Mouse (Mus musculus) cerebellum, postnatal 36 days (tissue): ENCODE measurements around the gene Neo1.

Experiments
- DNase-seq, 2 experiments: peaks; one replicate each; pipeline ENCODE4 v3.0.0; 2021 to 2022; ENCODE audit warnings: mixed read lengths in 2 of 2

Neo1 gene

DNA sequence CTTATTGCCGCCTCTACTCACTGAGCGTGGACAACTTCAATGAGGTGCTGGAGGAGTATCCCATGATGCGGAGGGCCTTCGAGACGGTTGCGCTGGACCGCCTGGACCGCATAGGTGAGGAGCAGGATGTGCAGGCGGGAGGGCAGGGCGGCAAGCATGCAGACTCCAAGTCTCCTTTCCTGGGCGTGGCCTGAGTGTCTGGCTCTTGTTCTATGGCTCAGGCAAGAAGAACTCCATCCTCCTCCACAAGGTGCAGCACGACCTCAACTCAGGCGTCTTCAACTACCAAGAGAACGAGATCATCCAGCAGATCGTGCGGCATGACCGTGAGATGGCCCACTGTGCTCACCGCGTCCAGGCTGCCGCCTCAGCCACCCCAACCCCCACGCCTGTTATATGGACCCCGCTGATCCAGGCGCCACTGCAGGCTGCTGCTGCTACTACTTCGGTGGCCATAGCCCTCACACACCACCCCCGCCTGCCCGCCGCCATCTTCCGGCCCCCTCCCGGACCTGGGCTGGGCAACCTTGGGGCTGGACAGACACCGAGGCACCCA lies 177.1 kb downstream of the Neo1 start:
- no peak for DNase-seq

DNA sequence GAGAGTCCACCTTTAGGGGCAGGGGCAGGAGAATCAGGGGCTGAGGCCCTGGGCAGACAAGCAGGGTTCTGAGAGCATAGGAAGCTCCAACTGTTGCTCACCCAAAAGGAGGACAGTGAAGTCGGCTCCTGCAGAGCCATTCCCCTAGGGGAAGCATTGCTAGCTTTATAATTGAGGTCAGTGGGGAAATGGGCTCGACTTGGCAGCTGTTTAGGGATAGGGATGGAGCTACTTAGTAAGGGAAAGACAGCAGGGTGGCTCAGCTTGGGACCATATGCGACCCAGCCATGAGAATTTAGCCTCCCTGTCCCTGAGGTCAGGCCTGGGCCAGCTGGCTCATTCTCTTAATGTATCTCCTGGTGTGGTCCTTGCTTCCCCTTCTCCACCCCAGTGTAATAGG lies 181.3 kb downstream of the Neo1 start:
- no peak for DNase-seq

DNA sequence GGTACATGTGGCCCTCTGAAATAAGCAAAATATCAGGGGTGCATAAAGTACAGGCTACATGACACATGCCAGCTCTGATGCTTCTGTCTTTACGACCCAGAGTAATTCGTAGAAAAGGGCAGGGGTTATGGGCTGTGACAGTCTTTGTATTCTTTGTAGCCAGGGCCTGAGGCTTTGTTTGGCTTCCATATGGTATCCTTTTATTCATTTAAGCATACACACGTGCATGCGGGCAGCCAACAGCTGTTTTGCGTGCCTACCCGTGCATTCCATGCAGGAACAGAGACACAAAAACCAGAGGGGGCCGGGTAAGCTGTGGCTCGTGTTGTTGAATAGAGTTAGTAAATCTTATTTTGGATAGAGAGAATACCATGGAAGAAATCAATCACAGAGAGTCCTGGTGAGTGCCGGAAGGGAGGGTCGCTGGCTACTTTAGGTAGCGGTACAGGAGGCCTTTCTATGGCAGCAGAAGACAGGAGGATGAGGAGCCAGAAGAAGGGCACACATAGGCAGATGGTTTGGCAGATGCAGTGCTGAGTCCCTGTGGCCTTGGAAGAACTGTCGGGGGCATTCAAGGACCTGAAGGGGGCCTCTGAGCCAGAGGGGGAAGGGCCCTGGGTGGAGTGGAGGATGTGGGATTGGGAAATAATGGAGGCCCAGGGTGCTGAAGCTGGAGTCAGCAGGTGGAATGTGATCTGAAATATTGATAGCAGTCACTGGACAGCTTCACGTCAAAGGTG lies 186.5 kb downstream of the Neo1 start:
- no peak for DNase-seq

DNA sequence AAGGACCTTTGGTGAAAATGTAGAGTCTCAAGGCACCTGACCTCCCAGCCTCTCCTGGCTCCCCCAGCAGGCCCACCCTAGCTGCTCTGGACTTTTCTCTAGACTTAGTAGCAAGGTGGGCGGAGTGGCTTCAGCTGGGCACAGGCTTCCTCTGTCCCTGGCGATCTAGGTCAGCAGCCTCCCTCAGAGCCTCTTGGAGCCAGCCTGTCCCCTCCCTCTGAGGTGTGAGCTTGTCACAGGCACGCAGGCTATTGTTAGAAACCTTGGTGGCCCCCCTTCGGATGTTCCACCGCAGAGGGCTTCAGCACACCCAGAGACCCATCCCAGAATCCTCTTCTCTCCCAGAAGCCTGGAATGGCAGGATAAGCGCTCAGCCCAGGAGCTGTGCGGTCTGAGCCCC lies 188.6 kb downstream of the Neo1 start:
- DNase-seq = no peak

DNA sequence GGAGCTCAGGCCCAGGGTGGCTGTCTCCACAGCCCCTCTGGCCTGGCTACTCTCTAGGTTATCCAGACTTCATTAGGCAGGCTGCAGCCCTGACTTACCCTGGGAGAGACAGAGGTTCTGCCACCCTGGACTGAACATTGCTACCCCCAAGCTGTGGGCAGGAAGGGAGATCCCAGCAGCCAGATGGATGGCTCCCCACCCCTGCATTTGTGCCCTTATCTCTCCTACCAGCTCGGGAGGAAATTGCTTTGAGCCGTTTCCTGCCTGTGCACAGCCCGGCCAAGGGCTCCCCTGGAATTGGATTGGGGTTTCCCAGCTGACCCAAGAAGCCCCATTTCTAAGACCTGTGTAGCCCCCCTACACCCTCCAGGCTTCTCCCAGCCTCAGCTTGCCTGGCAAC lies 189.2 kb downstream of the Neo1 start:
- DNase-seq = no peak

DNA sequence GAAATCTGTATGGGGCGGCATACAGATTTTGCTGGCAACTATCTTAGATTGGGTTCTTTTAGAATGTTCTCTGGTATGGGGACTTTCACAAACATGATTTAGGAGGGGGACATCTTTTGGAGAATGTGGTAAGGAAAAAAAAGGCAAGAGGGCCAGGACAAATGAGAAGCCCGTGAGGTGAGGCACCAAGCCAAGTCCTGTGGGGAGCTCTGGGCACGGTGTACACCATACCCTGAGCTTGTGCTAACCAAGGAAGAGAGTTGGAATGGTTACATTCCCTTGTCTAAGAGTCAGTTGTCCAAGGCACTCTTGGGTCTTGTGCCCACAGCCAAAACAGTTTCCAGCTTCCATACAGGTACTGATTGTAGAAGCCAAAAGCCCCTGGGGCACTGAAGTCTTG lies 191.6 kb downstream of the Neo1 start:
- DNase-seq = no peak

DNA sequence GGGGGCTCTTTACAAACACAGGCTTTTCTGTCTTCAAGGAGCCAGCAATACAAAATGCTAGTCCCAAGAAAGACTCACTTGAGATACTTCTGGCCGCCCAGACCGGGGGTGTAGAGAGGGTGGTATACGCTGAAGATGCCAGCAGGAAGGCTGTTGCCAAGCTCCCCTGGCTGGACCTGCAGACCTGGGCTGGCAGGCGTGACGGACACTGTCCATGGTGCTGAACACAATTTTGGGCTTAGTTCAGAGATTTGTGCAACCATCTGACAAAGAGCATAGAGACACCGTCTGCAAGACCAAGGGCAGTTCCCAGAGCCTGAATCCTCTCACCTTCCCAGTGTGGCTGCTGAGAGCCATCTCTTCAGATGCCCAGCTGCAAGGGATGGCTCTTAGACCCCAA lies 194.6 kb downstream of the Neo1 start:
- DNase-seq = peak; percentile 31 to 41

DNA sequence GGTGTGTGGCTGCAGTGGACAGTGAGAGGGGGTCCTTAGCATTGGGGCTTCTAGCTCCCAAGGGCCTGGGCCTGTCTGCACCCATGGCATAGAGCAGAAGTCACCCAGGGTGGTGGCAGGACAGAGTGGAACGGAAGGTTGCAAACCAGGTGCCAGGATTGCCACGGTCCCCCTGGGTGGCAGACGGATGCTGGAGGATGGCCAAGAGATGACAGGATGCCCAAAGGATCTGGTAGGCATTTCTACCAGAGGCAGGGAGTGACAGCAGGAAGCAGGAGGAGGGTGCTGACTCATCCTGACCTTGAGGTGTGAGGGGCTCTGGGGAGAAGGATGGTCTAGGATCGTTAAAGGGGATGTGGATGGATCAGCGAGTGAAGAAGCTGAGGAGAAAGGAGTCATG lies 197.7 kb downstream of the Neo1 start:
- DNase-seq = peak in 1 of 2 experiments; percentile 30

DNA sequence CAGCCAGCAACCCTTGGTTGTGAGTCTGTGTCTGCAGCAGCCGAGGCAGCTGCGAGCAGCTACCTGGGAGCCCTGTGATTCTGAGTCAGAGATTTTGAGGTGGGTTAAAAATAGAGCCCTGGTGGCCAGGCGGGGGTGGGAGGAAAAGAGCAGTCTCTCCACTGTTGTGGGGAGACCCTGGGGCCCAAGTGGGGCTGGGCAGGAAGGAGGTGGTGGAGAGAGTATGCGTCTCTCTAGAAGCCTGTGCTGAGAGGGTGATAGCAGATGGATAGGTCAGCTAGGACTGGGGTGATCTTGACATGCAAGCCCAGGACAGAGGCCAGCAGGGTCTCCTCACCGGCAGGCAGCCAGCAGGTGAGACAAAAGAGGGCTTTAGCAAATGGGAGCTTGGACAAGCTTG lies 199.1 kb downstream of the Neo1 start:
- no peak for DNase-seq

DNA sequence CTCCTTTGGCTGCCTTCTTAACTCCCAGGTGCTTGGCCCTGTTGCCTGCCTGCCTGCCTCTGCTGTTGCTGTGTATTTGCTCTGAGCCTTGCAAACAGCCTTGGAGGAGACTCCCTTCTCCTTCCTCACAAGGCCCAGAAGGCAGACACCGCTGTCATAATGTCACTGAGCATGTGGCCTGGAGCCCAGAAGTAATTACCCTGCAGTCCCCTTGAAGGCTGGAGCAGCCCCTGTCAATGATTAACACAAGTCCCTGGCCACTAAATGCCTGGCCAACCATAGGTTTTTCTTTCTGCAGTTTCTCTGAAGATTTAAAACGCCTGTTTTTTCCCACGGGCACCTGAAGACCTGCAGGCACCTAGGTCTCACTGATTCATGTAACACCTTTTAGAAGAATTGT lies 203.3 kb downstream of the Neo1 start:
- no peak for DNase-seq

DNA sequence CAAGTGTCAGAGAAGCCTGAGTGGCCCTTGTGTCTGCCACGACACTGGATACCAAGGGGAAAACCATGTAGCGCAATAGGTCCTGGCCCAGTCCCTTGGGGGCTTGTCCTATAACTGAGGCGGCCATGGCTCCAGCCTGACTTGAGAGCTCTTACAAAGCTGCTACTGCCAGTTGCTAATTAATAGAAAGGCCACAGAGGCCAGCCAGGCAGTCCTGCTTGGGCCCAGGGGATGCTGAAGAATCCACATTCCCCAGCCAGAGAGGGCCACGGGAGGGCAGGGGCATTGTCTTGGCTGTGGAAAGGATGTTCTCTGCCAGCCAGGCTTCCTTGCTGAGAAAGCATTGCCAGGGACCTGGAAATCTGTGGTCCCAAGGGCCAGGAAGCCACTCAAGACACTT lies 206.6 kb downstream of the Neo1 start:
- DNase-seq = no peak
